Mouse (Mus musculus) MEL (cell line): ENCODE data around the gene Crybb1. TPM values are rescaled to one million over a fixed set of nuclear protein-coding genes. Genes with fewer than 3 reads are reported as not detected.
A peak's percentile ranks its signal among the peaks of the same experiment; 100 is the strongest.

Experiments used
- DNase-seq: peaks from one replicate; pipeline ENCODE4 v3.0.0; 2011; ENCODE audit warnings: low read depth, low spot score
- H3K27ac ChIP-seq: 2 replicates; pipeline ENCODE4 v1.5.1; 2012; ENCODE audit warnings: low read depth, mild to moderate bottlenecking, control low read depth, low read length, moderate library complexity; ENCODE audit not compliant: control insufficient read depth
- H3K27me3 ChIP-seq, 2 experiments: fragments of 150-350 bp in 1 of 2; sonication (generic) in 1 of 2; 2 replicates each; pipeline ENCODE4 v1.6.1; 2012; ENCODE audit warnings: low read length in 2 of 2, mild to moderate bottlenecking in 2 of 2, improper control_type of control experiment in 1 of 2, moderate library complexity in 1 of 2; ENCODE audit not compliant: insufficient read depth in 2 of 2, control insufficient read depth in 1 of 2
- H3K36me3 ChIP-seq, 2 experiments: 2 replicates each; pipeline ENCODE4 v1.6.1; 2012 to 2014; ENCODE audit warnings: low read length in 2 of 2, improper control_type of control experiment in 1 of 2, inconsistent platforms in 1 of 2, mild to moderate bottlenecking in 1 of 2; ENCODE audit not compliant: insufficient read depth in 2 of 2, control insufficient read depth in 1 of 2
- H3K4me1 ChIP-seq, 2 experiments: fragments of 150-350 bp in 1 of 2; sonication (generic) in 1 of 2; 2 replicates each; pipeline ENCODE4 v1.6.1; 2012; ENCODE audit warnings: low read length in 2 of 2, improper control_type of control experiment in 1 of 2, mild to moderate bottlenecking in 1 of 2; ENCODE audit not compliant: insufficient read depth in 2 of 2, control insufficient read depth in 1 of 2
- H3K4me3 ChIP-seq, 2 experiments: fragments of 150-350 bp in 1 of 2; sonication (generic) in 1 of 2; 2 replicates each; pipeline ENCODE4 v1.5.1; 2012; ENCODE audit warnings: low read depth in 2 of 2, low read length in 2 of 2, mild to moderate bottlenecking in 2 of 2, moderate library complexity in 2 of 2, control low read depth in 1 of 2, improper control_type of control experiment in 1 of 2; ENCODE audit not compliant: control insufficient read depth in 1 of 2, insufficient read depth in 1 of 2
- H3K79me2 ChIP-seq: 2 replicates; pipeline ENCODE4 v1.6.1; 2012; ENCODE audit warnings: mild to moderate bottlenecking, low read length, moderate library complexity; ENCODE audit not compliant: control insufficient read depth, poor library complexity, insufficient read depth
- H3K9ac ChIP-seq: 2 replicates; pipeline ENCODE4 v1.6.1; 2012; ENCODE audit warnings: low read depth, mild to moderate bottlenecking, control low read depth, low read length, moderate library complexity; ENCODE audit not compliant: control insufficient read depth, poor library complexity, severe bottlenecking
- H3K9me3 ChIP-seq: fragments of 150-350 bp; sonication (generic); replicated peaks from 2 replicates; pipeline ENCODE4 v1.6.1; 2012; ENCODE audit warnings: mild to moderate bottlenecking, low read length, improper control_type of control experiment, moderate library complexity; ENCODE audit not compliant: insufficient read depth
- CHD2 ChIP-seq: IDR thresholded peaks from 2 replicates; pipeline ENCODE4 v1.6.1; 2011; ENCODE audit warnings: low read length, improper control_type of control experiment
- ELF1 ChIP-seq: IDR thresholded peaks from 2 replicates; pipeline ENCODE4 v1.6.1; 2014; ENCODE audit warnings: low read depth, mild to moderate bottlenecking, inconsistent platforms, low read length, improper control_type of control experiment, moderate library complexity
- EP300 ChIP-seq, 2 experiments: IDR thresholded peaks; 2 replicates each; pipeline ENCODE4 v1.6.1; 2011; ENCODE audit warnings: improper control_type of control experiment in 2 of 2, low read length in 2 of 2, low read depth in 1 of 2, mild to moderate bottlenecking in 1 of 2
- ETS1 ChIP-seq: IDR thresholded peaks from 2 replicates; pipeline ENCODE4 v1.6.1; 2012; ENCODE audit warnings: low read depth, mild to moderate bottlenecking, inconsistent platforms, low read length, improper control_type of control experiment, moderate library complexity
- GABPA ChIP-seq: IDR thresholded peaks from 2 replicates; pipeline ENCODE4 v1.6.1; 2012; ENCODE audit warnings: low read depth, mild to moderate bottlenecking, inconsistent platforms, low read length, improper control_type of control experiment, moderate library complexity
- GATA1 ChIP-seq: IDR thresholded peaks from 2 replicates; pipeline ENCODE4 v1.6.1; 2011; ENCODE audit warnings: low read depth, low read length, improper control_type of control experiment
- JUND ChIP-seq: IDR thresholded peaks from 2 replicates; pipeline ENCODE4 v1.6.1; 2011; ENCODE audit warnings: low read depth, mild to moderate bottlenecking, improper control_type of control experiment, low read length
- KAT2A ChIP-seq: conservative IDR thresholded peaks from 2 replicates; pipeline ENCODE4 v1.6.1; 2012; ENCODE audit warnings: low read depth, low read length, improper control_type of control experiment, inconsistent platforms
- MAFK ChIP-seq: IDR thresholded peaks from 2 replicates; pipeline ENCODE4 v1.6.1; 2011; ENCODE audit warnings: low read depth, mild to moderate bottlenecking, low read length, improper control_type of control experiment, borderline replicate concordance
- MAX ChIP-seq: IDR thresholded peaks from 2 replicates; pipeline ENCODE4 v1.6.1; 2011; ENCODE audit warnings: low read length, improper control_type of control experiment
- MXI1 ChIP-seq: IDR thresholded peaks from 2 replicates; pipeline ENCODE4 v1.6.1; 2011; ENCODE audit warnings: mild to moderate bottlenecking, low read depth, low read length, improper control_type of control experiment
- MYB ChIP-seq: IDR thresholded peaks from 2 replicates; pipeline ENCODE4 v1.6.1; 2011; ENCODE audit warnings: mild to moderate bottlenecking, low read depth, low read length, improper control_type of control experiment
- POLR2A ChIP-seq, 2 experiments: IDR thresholded peaks; 2 replicates each; pipeline ENCODE4 v1.6.1; 2011 to 2012; ENCODE audit warnings: low read length in 2 of 2, mild to moderate bottlenecking in 2 of 2, control low read depth in 1 of 2, improper control_type of control experiment in 1 of 2, low read depth in 1 of 2, moderate library complexity in 1 of 2; ENCODE audit not compliant: control insufficient read depth in 1 of 2, insufficient read depth in 1 of 2, poor library complexity in 1 of 2
- RAD21 ChIP-seq: IDR thresholded peaks from 2 replicates; pipeline ENCODE4 v1.6.1; 2011; ENCODE audit warnings: mild to moderate bottlenecking, low read depth, low read length, improper control_type of control experiment
- RCOR1 ChIP-seq: IDR thresholded peaks from 2 replicates; pipeline ENCODE4 v1.6.1; 2012; ENCODE audit warnings: low read depth, mild to moderate bottlenecking, inconsistent platforms, low read length, improper control_type of control experiment
- TAL1 ChIP-seq: IDR thresholded peaks from 2 replicates; pipeline ENCODE4 v1.6.1; 2012; ENCODE audit warnings: mild to moderate bottlenecking, inconsistent platforms, low read length, moderate library complexity, mixed read lengths
- TBP ChIP-seq: IDR thresholded peaks from 2 replicates; pipeline ENCODE4 v1.8.0; 2011; ENCODE audit warnings: low read depth, low read length, improper control_type of control experiment
- TCF12 ChIP-seq: IDR thresholded peaks from 2 replicates; pipeline ENCODE4 v1.6.1; 2014; ENCODE audit warnings: low read depth, mild to moderate bottlenecking, inconsistent platforms, low read length, improper control_type of control experiment, moderate library complexity
- UBTF ChIP-seq: IDR thresholded peaks from 2 replicates; pipeline ENCODE4 v1.6.1; 2012; ENCODE audit warnings: low read depth, mild to moderate bottlenecking, inconsistent platforms, low read length, improper control_type of control experiment, moderate library complexity, borderline replicate concordance; ENCODE audit not compliant: insufficient read depth
- USF1 ChIP-seq: IDR thresholded peaks from 2 replicates; pipeline ENCODE4 v1.6.1; 2014; ENCODE audit warnings: low read depth, mild to moderate bottlenecking, inconsistent platforms, low read length, improper control_type of control experiment, moderate library complexity
- ZNF384 ChIP-seq: IDR thresholded peaks from 2 replicates; pipeline ENCODE4 v1.6.1; 2012; ENCODE audit warnings: low read depth, mild to moderate bottlenecking, inconsistent platforms, low read length, improper control_type of control experiment
- polyA plus RNA-seq, 2 experiments: library from polyadenylated mRNA; stranded (reverse) in 1 of 2; unstranded in 1 of 2; fragments of >175 nt in 1 of 2; fragments of >200 nt in 1 of 2; gene quantifications; 2 replicates each; pipeline versions ENCODE4 v1.2.1 to v1.2.4; 2012; ENCODE audit warnings: low replicate concordance in 2 of 2, low read depth in 1 of 2; ENCODE audit not compliant: insufficient read length in 2 of 2, insufficient read depth in 1 of 2, missing spikeins in 1 of 2
- total RNA-seq: library from RNA; depleted of rRNA; stranded (reverse); fragments of 300-350 nt; gene quantifications from 2 replicates; pipeline ENCODE4 v1.2.3, GENCODE M21; 2012

Gene Crybb1
- total and polyA plus RNA-seq, 3 experiments, result 0.24 to 0.27 TPM; not detected in 1

DNA sequence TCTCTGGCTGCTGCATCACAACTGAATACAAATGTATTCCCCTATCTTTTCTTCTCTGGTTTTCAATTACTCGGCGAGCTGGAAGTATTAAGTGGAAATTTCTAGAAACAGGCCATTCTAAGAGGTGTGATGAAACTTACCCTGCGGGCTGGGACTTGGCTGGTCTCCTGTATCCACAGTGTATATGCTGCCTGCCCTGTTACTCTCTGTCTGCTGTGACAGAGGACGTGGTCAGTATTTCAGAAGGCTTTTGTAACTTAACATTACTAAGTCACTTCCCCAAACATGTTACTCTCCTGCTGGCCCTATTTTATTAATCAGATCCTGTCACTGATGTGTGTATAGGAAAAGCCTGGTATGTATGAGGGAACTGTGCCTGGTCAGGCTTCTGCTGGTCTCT, 26.1 kb downstream of the Crybb1 start:
- Histone ChIP-seq H3K27ac (peak overlapping the region; percentile 32), H3K9me3 (no peaks in the 10 kb centered on the region), H3K36me3 (peaks cover 0 to 74% of the 10 kb centered on the region in 2 experiments; a peak in 2 of 4 replicates), H3K27me3 (no peaks in the 10 kb centered on the region), H3K79me2 (peaks cover 84% of the 10 kb centered on the region), H3K4me3 (no peak overlapping the region), H3K4me1 (peaks cover 16 to 88% of the 10 kb centered on the region in 2 experiments), H3K9ac (no peak overlapping the region)
- TF ChIP-seq UBTF (no peak), GABPA (no peak), MYB (no peak), ZNF384 (no peak), TAL1 (no peak), MAX (no peak), MXI1 (no peak), TBP (no peak), RCOR1 (no peak), TCF12 (no peak), RAD21 (no peak), GATA1 (no peak), CHD2 (no peak), ETS1 (no peak), JUND (no peak), EP300 (IDR thresholded peaks at IDR 0.05; ENCODE audit: low read depth in 1 of 2, low read length in 2 of 2) (no peak), USF1 (no peak), ELF1 (no peak)
- DNase-seq, result peak; percentile 39

DNA sequence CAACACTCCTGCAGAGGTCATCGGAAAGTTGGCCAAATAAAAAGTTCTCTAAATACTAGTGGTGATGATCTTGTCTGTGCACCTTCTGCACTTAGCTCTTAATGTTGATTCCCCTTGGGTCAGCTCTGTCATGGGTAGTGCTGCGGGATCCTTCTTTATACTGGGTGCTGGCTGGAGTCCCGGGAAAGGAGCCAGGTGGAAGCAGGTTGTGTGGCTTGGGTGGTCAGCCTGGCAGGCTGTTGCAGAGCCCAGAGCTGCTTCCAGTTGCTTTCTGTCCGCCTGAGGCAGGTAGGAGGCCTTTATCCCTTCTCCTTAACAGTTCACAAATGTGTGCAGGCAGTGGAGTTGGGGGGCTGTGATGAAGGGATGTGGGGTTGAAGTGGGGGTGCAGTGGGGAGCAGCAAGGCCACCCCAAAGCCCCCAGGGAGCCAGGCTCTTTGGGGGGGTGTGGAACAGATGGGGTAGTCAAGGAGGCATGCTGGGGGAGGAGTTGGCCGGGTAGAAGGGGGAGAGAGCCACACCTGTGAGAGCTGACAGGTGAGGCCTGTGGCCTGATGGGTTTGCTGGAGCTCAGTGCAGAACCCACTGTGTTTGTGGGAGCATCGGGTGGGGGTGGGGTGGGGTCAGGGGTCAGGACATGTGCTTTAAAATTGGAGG, 26.6 kb downstream of the Crybb1 start:
- DNase-seq, result no peak
- Histone ChIP-seq H3K36me3 (peaks cover 0 to 74% of the 10 kb centered on the region in 2 experiments; a peak in 2 of 4 replicates), H3K4me1 (peaks cover 16 to 91% of the 10 kb centered on the region in 2 experiments), H3K27ac (peak overlapping the region; percentile 86), H3K4me3 (no peak overlapping the region), H3K9me3 (no peaks in the 10 kb centered on the region), H3K27me3 (no peaks in the 10 kb centered on the region), H3K79me2 (peaks cover 78% of the 10 kb centered on the region), H3K9ac (peak overlapping the region; percentile 11; the same call in 1 of the 2 replicates)
- TF ChIP-seq ETS1 (no peak), KAT2A (no peak), MAFK (no peak), TBP (no peak), GABPA (no peak), RAD21 (no peak), RCOR1 (no peak), POLR2A (IDR thresholded peaks at IDR 0.05; ENCODE audit: control insufficient read depth in 1 of 2, insufficient read depth in 1 of 2, low read depth in 1 of 2, low read length in 2 of 2, poor library complexity in 1 of 2) (no peak), MYB (no peak)
